Mouse (Mus musculus): ENCODE measurements around the gene Tssk2. TPM values are rescaled to one million over a fixed set of nuclear protein-coding genes. Genes with fewer than 3 reads are reported as not detected.

Gene Tssk2
- polyA plus RNA-seq, 1 experiment from 2014 or later = not detected

GRCm38 (mm10) chr16:17920586-17920985 lies 22.1 kb downstream of the Tssk2 start:
- TF ChIP-seq CTCF (IDR thresholded peaks at IDR 0.05; ENCODE audit: low read depth) (no peak), EP300 (IDR thresholded peaks at IDR 0.05; ENCODE audit: low read depth) (no peak)
- Histone ChIP-seq H3K4me2 (ENCODE audit: low read depth, low read length) (peak overlapping the region; percentile 88), H3K4me1 (ENCODE audit: insufficient read depth) (peaks cover 17% of the 10 kb centered on the region), H3K27me3 (ENCODE audit: insufficient read depth, low read length) (peaks cover 11% of the 10 kb centered on the region), H3K4me3 (ENCODE audit: low read depth, low read length) (no peak overlapping the region), H3K9ac (replicated peaks) (0 out of 2 replicates have a peak overlapping the region, but pooled peaks have one; percentile 84), H3K9me3 (ENCODE audit: low read length) (no peaks in the 10 kb centered on the region), H3K36me3 (replicated peaks; ENCODE audit: insufficient read depth, low read length) (no peaks in the 10 kb centered on the region), H3K27ac (ENCODE audit: low read depth) (no peak overlapping the region)
- no peak for DNase-seq
- WGBS (ENCODE audit: insufficient replicate concordance) = 46% methylated on average over 20 of the region's 20 CpGs
- ATAC-seq = no peak

GRCm38 (mm10) chr16:17921325-17922162 lies 23.1 kb downstream of the Tssk2 start:
- Histone ChIP-seq H3K4me2 (ENCODE audit: low read depth, low read length) (peak overlapping the region; percentile 88), H3K27me3 (ENCODE audit: insufficient read depth, low read length) (0 out of 2 replicates have a peak, but pooled peaks cover 1% of the 10 kb centered on the region), H3K9me3 (ENCODE audit: low read length) (no peaks in the 10 kb centered on the region), H3K27ac (ENCODE audit: low read depth) (peak overlapping the region; percentile 83), H3K36me3 (replicated peaks; ENCODE audit: insufficient read depth, low read length) (peaks cover 7% of the 10 kb centered on the region; the same call in 1 of the 2 replicates), H3K4me3 (ENCODE audit: low read depth, low read length) (peak overlapping the region; percentile 74), H3K4me1 (ENCODE audit: insufficient read depth) (peaks cover 17% of the 10 kb centered on the region), H3K9ac (replicated peaks) (peak overlapping the region; percentile 84)
- peak; percentile 66 for TF ChIP-seq CTCF (IDR thresholded peaks at IDR 0.05; ENCODE audit: low read depth)
- TF ChIP-seq EP300 (IDR thresholded peaks at IDR 0.05; ENCODE audit: low read depth) = no peak
- DNase-seq (peak; percentile 96), ATAC-seq (peak; percentile 95)
- WGBS (ENCODE audit: insufficient replicate concordance) = 1% methylated on average over 47 of the region's 47 CpGs

GRCm38 (mm10) chr16:17922163-17922538 lies 23.7 kb downstream of the Tssk2 start:
- H3K9ac ChIP-seq (replicated peaks) = peak overlapping the region; percentile 84
- peak; percentile 30 for ATAC-seq
- no peaks in the 10 kb centered on the region for H3K9me3 ChIP-seq (ENCODE audit: low read length)
- H3K4me1 ChIP-seq (ENCODE audit: insufficient read depth) = peaks cover 18% of the 10 kb centered on the region
- peak overlapping the region; percentile 72 for H3K27ac ChIP-seq (ENCODE audit: low read depth)
- no peak for TF ChIP-seq EP300 (IDR thresholded peaks at IDR 0.05; ENCODE audit: low read depth)
- TF ChIP-seq CTCF (IDR thresholded peaks at IDR 0.05; ENCODE audit: low read depth) = no peak
- H3K4me2 ChIP-seq (ENCODE audit: low read depth, low read length) = peak overlapping the region; percentile 88
- peak overlapping the region; percentile 74 for H3K4me3 ChIP-seq (ENCODE audit: low read depth, low read length)
- no peaks in the 10 kb centered on the region for H3K27me3 ChIP-seq (ENCODE audit: insufficient read depth, low read length)
- no peak for DNase-seq
- H3K36me3 ChIP-seq (replicated peaks; ENCODE audit: insufficient read depth, low read length) = peaks cover 7% of the 10 kb centered on the region; the same call in 1 of the 2 replicates
- WGBS (ENCODE audit: insufficient replicate concordance) = under 1% methylated on average over 14 of the region's 14 CpGs

- no peak for TF ChIP-seq CTCF (IDR thresholded peaks at IDR 0.05; ENCODE audit: low read depth)
- TF ChIP-seq EP300 (IDR thresholded peaks at IDR 0.05; ENCODE audit: low read depth) = no peak
- ATAC-seq = peak; percentile 29
- DNase-seq = peak; percentile 65
- Histone ChIP-seq H3K4me1 (ENCODE audit: insufficient read depth) (peaks cover 13% of the 10 kb centered on the region), H3K27ac (ENCODE audit: low read depth) (peak overlapping the region; percentile 87), H3K9ac (replicated peaks) (peak overlapping the region; percentile 78), H3K36me3 (replicated peaks; ENCODE audit: insufficient read depth, low read length) (peaks cover 7% of the 10 kb centered on the region; the same call in 1 of the 2 replicates), H3K27me3 (ENCODE audit: insufficient read depth, low read length) (no peaks in the 10 kb centered on the region), H3K4me3 (ENCODE audit: low read depth, low read length) (peak overlapping the region; percentile 71), H3K4me2 (ENCODE audit: low read depth, low read length) (peak overlapping the region; percentile 99), H3K9me3 (ENCODE audit: low read length) (no peaks in the 10 kb centered on the region)
- 3% methylated on average over 65 of the region's 72 CpGs for WGBS (ENCODE audit: insufficient replicate concordance)
These were observed 29.1 kb downstream of the Tssk2 start for GRCm38 (mm10) chr16:17927351-17928082.

- Histone ChIP-seq H3K36me3 (replicated peaks; ENCODE audit: insufficient read depth, low read length) (peaks cover 7% of the 10 kb centered on the region; the same call in 1 of the 2 replicates), H3K9me3 (ENCODE audit: low read length) (no peaks in the 10 kb centered on the region), H3K27ac (ENCODE audit: low read depth) (peak within 1 kb of the TSS; percentile 87), H3K4me3 (ENCODE audit: low read depth, low read length) (peak within 1 kb of the TSS; percentile 71), H3K4me2 (ENCODE audit: low read depth, low read length) (peak within 1 kb of the TSS; percentile 99), H3K9ac (replicated peaks) (peak within 1 kb of the TSS; percentile 78), H3K27me3 (ENCODE audit: insufficient read depth, low read length) (no peaks in the 10 kb centered on the region), H3K4me1 (ENCODE audit: insufficient read depth) (peaks cover 10% of the 10 kb centered on the region)
- DNase-seq (peak; percentile 86), ATAC-seq (peak; percentile 74)
- under 1% methylated on average over 46 of the region's 47 CpGs for WGBS (ENCODE audit: insufficient replicate concordance)
- no peak for TF ChIP-seq CTCF (IDR thresholded peaks at IDR 0.05; ENCODE audit: low read depth)
- TF ChIP-seq EP300 (IDR thresholded peaks at IDR 0.05; ENCODE audit: low read depth) = no peak
These were observed 29.7 kb downstream of the Tssk2 start, which contains the start of gene Slc25a1 for GRCm38 (mm10) chr16:17928087-17928580. Slc25a1 (minus strand) TSS chr16:17928219.

Measured in liver, postnatal 0 days (tissue).